Mouse (Mus musculus): Measurements from ENCODE around the gene Rasgef1b. TPM values are rescaled to one million over a fixed set of nuclear protein-coding genes. Genes with fewer than 3 reads are reported as not detected.

Gene Rasgef1b
- polyA plus RNA-seq, 2 experiments from 2014 or later = 2.0 to 4.9 TPM

DNA sequence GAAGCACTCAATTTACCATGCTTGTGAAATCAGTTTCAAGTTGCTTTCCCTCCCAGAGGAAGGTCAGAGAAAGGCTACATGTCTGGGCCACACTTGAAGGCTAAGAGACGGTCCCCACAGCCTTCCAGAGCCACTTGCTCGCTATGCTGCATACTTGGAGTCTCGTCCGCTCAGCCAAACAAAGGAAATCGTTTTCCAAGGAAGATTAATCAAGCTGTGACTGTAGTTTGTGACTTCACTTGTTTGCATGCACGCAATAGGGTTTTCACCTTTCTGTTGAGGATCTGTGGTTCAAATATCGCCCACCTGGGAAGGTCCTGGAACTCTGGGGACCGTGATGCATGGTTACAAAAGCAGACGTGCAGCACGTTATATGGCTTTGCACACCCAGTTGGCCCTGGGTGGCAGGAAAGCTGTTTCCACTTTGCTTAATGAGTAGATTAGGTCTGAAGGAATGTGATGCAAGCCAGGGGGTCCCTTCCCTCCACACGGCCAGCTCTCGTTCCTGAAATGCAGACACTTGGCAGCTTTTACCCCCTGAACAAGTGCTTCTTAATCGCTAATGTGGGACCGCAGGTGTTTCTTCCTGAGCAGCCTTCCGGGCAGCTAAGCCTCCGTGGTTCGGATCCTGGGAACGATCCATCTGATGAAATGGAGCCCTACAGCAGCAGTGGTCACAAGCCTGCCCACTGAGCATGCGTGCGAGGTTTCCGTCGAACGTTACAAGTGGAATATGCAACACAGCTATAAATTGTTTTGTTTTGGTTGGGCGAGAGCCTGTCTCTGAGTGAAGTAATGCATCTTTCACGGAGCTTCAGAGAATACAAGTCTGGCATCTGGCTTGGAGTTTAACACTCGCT lies 537.7 kb downstream of the Rasgef1b start:
- ATAC-seq = no peak

DNA sequence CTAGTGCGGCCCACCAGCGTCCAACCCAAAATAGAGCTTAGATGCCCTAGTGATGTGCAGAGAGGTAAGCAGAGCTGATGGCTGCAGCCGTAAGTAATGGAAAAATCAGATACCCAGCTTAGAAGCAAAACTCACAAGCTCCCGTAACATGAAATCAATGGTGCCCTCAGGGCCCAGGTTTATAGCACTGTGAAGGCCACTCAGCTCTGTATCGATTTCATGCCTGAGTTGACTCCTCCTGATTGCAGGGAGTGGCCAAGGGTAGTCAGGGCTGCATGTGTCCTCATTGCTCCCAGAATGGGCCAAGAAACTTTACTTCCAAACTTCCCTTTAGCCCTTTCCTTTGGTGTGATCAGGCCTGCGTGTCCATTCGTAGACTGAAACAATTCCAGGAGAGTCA lies 545.2 kb downstream of the Rasgef1b start:
- ATAC-seq = no peak

DNA sequence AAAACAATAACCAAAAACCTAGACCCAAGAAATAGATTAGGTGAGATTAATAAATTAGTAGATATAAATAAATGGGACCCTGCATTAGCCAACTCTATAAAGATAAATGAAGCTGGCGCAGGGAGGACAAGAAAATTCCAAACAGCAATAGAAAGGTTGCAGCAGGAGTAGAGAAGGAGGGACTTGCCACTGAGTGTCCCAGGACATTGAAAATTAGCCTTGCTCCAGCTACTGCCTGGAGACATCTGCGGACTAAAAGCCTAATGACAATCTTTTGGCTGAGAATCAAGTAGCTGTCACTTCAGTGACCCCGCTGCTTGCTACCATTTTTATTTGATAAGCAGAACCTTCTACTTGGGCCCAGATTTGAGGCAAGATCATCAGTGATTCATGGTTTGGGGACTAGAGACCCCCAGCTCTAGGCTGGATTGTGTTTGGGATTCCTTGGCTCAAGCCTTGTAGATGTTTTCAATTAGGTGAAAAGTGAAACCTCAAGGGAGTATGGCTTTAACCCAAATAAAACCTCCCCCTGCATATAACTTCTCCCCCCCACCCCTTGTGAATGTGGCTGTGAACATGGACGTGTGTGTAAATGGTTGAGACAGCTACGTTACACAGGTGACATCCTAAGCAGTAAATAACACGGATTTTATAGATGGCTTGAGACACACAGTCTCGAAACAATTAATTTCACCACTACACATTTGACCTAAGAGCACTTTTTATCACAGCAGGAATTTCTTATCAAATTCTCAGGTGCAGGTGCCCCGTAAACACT lies 554.1 kb downstream of the Rasgef1b start:
- no peak for ATAC-seq

DNA sequence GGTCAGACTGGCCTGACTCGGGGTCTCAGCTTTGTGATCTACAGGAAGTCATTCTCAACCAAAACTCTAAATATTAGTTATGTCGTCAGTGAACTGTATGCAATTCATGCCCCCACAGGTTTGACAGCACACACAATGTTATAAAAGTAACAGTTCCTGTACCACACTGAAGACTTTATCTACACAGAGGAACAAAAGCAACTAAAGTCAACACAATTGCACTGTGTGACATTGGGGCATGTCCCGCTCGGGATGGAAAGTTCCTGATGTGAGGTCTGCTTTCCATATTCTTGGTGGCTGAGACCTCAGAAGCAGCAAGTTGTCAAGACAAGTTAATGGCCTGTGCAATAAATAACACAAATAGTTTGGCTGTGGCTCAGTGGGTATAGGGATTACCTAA lies 559.0 kb downstream of the Rasgef1b start:
- ATAC-seq = no peak

DNA sequence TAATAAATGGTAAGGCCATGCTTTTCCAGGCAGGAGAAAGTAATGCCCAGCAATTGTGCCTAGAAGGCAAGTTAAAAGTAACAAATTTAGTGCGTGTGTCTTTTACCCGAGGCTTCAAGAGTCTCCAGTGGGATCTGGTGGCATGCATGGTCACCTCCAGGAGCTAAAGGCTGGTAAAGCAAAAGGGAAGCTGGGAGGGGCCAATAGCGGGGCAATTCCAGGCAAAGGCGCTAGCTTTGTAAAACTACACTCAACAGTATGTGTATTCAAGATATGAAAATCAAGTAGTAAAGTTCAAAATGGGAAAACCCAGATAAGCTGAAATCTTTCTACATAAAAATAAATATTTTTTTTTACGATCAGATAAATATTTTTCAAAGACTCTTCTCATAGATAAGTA lies 561.1 kb downstream of the Rasgef1b start:
- no peak for ATAC-seq

Other genes with a start within 250 kb of the Rasgef1b start
- not detected for gene Vamp9, start 177.2 kb upstream of the Rasgef1b start, polyA plus RNA-seq (2017; shearing (Covaris generic))
- 10 to 100 TPM; 36.0 to 66.4 TPM for gene Hnrnpd, start 249.9 kb upstream of the Rasgef1b start, polyA plus RNA-seq (2017; shearing (Covaris generic))
- gene 4930524J08Rik, start 250.0 kb upstream of the Rasgef1b start, polyA plus RNA-seq (2017; shearing (Covaris generic)) = not detected

All from activated CD4-positive, CD25-positive, alpha-beta regulatory T cell, adult 4 months (primary cell).